Mouse (Mus musculus): ENCODE measurements at regions not wholly inside any gene's neighbourhood (a gene's known extent, or its start where the extent isn't known, plus 50 kb on each side); places are given as distances from the start of the nearest gene placed in this dataset.

DNA sequence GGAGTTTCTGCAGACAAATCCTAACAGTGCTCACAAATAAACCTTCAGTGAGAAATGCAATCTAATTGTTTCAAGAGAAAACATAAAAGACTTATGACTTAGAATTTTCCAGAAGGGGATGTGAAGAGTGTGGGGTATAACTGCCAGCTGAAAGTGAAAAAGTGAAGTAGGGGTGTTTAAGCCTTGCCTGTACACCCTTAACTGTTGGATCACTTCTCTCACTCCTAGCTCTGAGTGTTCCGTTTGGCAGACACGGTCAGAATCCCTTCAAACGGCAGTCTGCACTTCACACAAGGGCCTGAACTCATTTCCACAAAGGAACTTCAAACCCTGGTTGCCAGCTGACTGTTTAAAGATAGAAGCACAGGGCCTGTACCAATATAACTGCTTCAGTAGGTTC is 101.2 kb upstream of the Mpp6 start:
- H3K9ac ChIP-seq: 0 out of 2 replicates have a peak overlapping the region, but pooled peaks have one; percentile 14
- H3K36me3 ChIP-seq: no peaks in the 10 kb centered on the region
- H3K27me3 ChIP-seq: no peaks in the 10 kb centered on the region; the same call in 1 of the 2 replicates
- H3K4me2 ChIP-seq (replicated peaks): no peak overlapping the region
- 26% methylated on average over 3 of the region's 3 CpGs for WGBS
- H3K9me3 ChIP-seq: no peaks in the 10 kb centered on the region
- no peak for ATAC-seq (ENCODE audit: low FRiP score, low read depth)
- H3K27ac ChIP-seq: no peak overlapping the region
- peaks cover 26% of the 10 kb centered on the region for H3K4me1 ChIP-seq
- H3K4me3 ChIP-seq: no peak overlapping the region

DNA sequence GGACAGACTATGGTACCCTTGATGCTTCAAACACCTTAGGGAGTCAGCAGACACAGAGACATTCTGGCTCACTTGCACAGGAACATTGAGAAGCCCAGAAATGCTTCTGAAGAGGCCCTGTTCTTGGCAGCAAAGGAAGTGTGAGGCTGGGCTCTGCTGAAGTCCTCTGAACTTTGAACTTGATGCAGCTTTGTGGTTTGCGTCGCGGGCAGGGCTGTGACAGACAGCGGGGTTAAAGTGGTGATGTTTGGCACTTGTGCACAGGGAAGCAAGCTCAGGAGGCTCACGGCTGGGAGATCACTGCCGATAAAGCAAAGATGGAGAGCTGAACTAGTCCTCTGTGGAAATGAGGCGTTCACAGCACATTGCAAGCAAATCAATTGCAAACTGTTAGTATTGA is 100.7 kb upstream of the Mpp6 start:
- no peaks in the 10 kb centered on the region for H3K36me3 ChIP-seq

DNA sequence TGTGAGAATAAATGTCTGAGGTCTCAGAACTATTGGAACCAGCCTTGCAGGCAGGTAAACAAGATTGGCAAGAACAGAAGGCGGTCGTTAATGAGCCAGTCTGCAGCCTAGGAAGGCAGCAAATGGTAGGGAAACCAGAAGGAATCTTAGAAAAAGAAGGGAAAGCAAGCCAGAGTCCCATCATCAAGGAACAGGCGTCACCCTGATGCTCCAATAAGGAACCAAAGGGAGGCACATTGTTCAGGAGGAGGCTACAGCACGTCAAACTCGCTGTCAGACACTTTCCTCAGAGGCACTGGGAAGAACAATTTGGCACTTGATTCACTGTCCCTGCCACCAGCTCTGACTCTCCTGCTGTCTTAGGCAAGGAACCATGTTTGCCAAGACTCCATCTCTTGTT is 100.2 kb upstream of the Mpp6 start:
- no peak for ATAC-seq (ENCODE audit: low FRiP score, low read depth)
- Histone ChIP-seq H3K27me3 (no peaks in the 10 kb centered on the region; the same call in 1 of the 2 replicates), H3K9me3 (no peaks in the 10 kb centered on the region), H3K9ac (no peak overlapping the region), H3K4me2 (replicated peaks) (no peak overlapping the region), H3K4me3 (no peak overlapping the region), H3K27ac (no peak overlapping the region), H3K36me3 (no peaks in the 10 kb centered on the region), H3K4me1 (peaks cover 26% of the 10 kb centered on the region)
- WGBS: 64% methylated on average over 5 of the region's 5 CpGs

More for the DNA sequence above, 100.7 kb upstream of the Mpp6 start:
- no peak overlapping the region for H3K4me2 ChIP-seq (replicated peaks)
- no peak overlapping the region for H3K4me3 ChIP-seq
- WGBS: 64% methylated on average over 7 of the region's 7 CpGs
- no peak overlapping the region for H3K9ac ChIP-seq
- H3K27ac ChIP-seq: no peak overlapping the region
- peaks cover 26% of the 10 kb centered on the region for H3K4me1 ChIP-seq
- no peak for ATAC-seq (ENCODE audit: low FRiP score, low read depth)
- no peaks in the 10 kb centered on the region for H3K9me3 ChIP-seq
- no peaks in the 10 kb centered on the region; the same call in 1 of the 2 replicates for H3K27me3 ChIP-seq

DNA sequence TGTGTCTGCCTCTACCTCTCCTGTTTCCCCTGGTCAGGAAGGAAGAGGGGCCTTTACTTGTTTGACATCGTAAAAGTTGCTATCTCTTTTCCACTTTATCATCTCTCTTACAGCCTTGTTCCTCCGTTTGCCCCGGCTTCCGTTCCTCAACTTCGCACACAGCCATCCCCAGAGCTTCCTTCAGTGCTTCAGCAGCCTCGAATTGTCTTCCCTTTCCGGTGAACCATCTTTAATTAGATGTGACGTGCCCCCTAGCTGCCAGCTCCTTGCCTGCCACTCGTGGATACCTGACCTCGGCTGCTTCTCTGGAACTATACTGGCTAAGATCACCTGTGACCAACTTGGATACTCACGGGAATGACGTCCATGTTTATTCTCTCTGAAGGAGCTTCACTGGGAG is 99.0 kb upstream of the Mpp6 start:
- H3K36me3 ChIP-seq: no peaks in the 10 kb centered on the region
- no peak overlapping the region for H3K27ac ChIP-seq
- ATAC-seq (ENCODE audit: low FRiP score, low read depth): no peak
- H3K9ac ChIP-seq: no peak overlapping the region
- 83% methylated on average over 12 of the region's 12 CpGs for WGBS
- H3K27me3 ChIP-seq: no peaks in the 10 kb centered on the region; the same call in 1 of the 2 replicates
- H3K4me1 ChIP-seq: peaks cover 26% of the 10 kb centered on the region
- no peak overlapping the region for H3K4me3 ChIP-seq
- no peak overlapping the region for H3K4me2 ChIP-seq (replicated peaks)
- no peaks in the 10 kb centered on the region for H3K9me3 ChIP-seq

DNA sequence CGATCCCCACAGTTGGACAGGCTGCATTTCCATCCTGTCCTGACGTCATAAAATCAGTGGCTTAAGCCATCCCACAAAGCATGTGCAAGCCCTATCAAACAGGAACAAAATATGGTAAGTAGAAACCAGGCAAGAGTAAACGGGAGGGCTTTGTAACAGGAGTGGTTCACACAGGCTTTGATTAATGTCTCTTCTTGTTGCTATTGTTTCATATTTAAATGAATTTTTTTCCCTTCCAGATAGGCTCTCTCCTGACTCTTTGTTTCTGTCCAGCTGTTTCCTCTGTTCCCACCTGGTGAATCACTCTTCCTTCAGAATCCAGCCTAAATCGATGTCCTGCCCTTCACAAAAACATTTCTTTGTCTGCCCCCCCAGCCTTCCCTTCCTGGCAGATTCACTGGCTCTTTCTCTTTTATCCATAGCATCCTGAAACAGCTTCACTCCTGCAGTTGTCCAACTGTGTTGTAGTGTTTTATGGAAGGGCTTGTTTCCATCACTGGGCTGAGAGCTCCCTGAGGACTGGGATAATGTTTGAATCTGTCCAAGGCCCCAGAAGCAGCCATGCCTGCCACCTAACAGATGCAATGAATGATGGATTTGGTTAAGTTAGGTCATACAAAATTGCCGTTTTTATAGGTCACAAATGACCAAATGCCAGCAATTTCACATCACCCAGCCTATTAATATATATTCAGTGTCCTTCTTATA is 98.1 kb upstream of the Mpp6 start:
- no peaks in the 10 kb centered on the region for H3K36me3 ChIP-seq
- no peak overlapping the region for H3K27ac ChIP-seq
- H3K9ac ChIP-seq: no peak overlapping the region
- H3K4me1 ChIP-seq: peaks cover 26% of the 10 kb centered on the region
- no peak overlapping the region for H3K4me3 ChIP-seq
- no peak for ATAC-seq (ENCODE audit: low FRiP score, low read depth)
- no peaks in the 10 kb centered on the region; the same call in 1 of the 2 replicates for H3K27me3 ChIP-seq
- no peaks in the 10 kb centered on the region for H3K9me3 ChIP-seq
- 60% methylated on average over 5 of the region's 5 CpGs for WGBS
- H3K4me2 ChIP-seq (replicated peaks): no peak overlapping the region

DNA sequence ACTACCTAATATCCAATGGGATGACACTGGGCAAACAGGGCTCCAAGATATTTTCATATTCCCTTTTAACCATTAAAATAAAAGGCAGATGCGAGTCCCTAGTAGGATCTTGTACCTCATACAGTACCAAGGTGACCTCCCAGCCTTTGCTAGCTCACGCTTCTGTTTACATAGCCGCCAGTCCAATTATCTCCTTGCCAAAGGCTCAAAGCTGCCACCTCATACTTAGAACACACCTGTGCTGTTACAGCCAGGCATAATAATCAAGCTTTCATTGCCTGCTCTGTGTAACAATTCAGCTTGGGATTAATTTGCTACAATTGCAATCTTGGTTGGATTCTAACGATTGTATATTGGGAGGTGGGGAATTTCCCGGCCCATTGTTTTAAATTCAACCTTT is 97.0 kb upstream of the Mpp6 start:
- 65% methylated on average over 5 of the region's 5 CpGs for WGBS
- no peak overlapping the region for H3K4me3 ChIP-seq
- no peak for ATAC-seq (ENCODE audit: low FRiP score, low read depth)
- no peak overlapping the region for H3K9ac ChIP-seq
- no peak overlapping the region for H3K4me2 ChIP-seq (replicated peaks)
- H3K27me3 ChIP-seq: no peaks in the 10 kb centered on the region; the same call in 1 of the 2 replicates
- H3K36me3 ChIP-seq: no peaks in the 10 kb centered on the region
- H3K27ac ChIP-seq: no peak overlapping the region
- H3K9me3 ChIP-seq: no peaks in the 10 kb centered on the region
- H3K4me1 ChIP-seq: peaks cover 25% of the 10 kb centered on the region

DNA sequence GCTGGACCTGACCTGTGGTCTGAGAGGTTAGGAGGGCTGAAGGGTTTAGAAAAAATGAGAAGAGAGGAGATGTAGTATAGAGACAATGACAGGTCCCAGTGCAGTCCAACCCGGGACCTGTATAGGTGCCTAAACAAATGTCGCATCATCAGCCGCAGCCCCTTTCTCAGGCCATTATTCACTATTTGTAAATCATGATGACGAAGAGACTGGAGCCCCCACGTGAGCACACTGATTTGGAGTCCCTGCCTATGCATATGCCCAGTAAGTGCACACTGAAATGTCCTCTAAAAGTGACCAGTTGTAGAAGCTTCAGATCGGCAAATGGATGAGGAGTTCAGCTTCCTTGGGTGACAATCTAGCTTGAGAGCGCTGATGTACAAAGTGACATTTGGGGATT is 96.2 kb upstream of the Mpp6 start:
- peaks cover 17% of the 10 kb centered on the region for H3K4me1 ChIP-seq

DNA sequence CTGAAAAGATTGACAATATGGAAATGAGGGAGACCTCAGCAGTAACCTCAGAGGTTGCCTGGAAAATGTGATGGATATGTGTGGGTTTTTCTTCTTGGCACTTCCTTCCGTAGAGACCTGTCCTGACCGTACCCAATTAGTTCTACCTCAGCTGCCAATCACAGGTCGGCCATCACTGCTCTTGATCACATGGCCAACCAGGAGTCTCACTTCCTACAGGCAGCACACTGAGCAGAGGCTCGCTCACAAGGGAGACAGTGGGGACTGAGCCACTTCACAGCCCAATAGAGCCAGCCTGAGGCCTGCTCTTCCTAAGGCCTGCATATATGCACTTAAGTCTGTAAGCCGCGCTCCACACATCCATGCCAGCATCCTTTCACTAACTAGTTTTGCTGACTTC is 82.1 kb upstream of the Mpp6 start:
- WGBS: 86% methylated on average over 6 of the region's 6 CpGs
- H3K4me2 ChIP-seq (replicated peaks): no peak overlapping the region
- no peak overlapping the region for H3K27ac ChIP-seq
- peaks cover 16% of the 10 kb centered on the region for H3K27me3 ChIP-seq
- no peak overlapping the region for H3K4me3 ChIP-seq
- H3K9me3 ChIP-seq: no peaks in the 10 kb centered on the region
- no peak for ATAC-seq (ENCODE audit: low FRiP score, low read depth)
- H3K9ac ChIP-seq: no peak overlapping the region
- no peaks in the 10 kb centered on the region for H3K36me3 ChIP-seq
- H3K4me1 ChIP-seq: peaks cover 14% of the 10 kb centered on the region

More for the DNA sequence above, 96.2 kb upstream of the Mpp6 start:
- Histone ChIP-seq H3K36me3 (no peaks in the 10 kb centered on the region), H3K27me3 (no peaks in the 10 kb centered on the region; the same call in 1 of the 2 replicates), H3K9ac (no peak overlapping the region), H3K27ac (no peak overlapping the region), H3K4me2 (replicated peaks) (no peak overlapping the region), H3K4me3 (no peak overlapping the region), H3K9me3 (no peaks in the 10 kb centered on the region)
- ATAC-seq (ENCODE audit: low FRiP score, low read depth): no peak
- WGBS: 90% methylated on average over 7 of the region's 7 CpGs

DNA sequence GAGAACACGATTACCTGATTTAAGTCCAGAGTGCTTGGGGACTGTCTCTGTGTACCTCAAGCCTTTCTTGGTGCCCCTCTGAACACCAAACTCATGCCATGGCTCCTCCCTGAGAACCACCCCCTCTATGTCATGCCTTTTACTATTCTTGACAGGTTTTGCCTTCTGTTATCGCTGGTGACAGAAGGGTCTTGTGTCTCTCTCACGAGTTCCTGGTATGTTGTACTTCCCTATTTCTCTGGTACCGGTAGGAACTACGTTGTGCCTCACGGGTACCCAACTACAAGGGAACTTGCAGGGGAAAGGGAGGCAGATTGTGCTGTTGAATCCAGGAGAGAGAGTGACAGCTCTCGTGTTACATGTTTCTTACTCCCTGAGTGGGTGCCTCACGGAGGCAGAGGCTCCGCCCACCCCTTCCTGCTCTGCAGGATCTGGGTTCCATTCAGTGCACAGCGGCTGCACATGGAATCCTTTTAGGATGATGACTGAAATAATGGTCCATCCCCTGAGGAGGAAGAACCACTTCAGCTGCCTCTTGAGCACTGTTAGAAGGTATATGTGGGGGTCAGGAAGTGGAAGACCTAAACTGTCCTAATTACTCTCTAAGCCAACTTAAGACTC is 80.0 kb upstream of the Mpp6 start:
- H3K27me3 ChIP-seq: peaks cover 23% of the 10 kb centered on the region
- H3K27ac ChIP-seq: no peak overlapping the region
- H3K4me3 ChIP-seq: no peak overlapping the region
- H3K4me2 ChIP-seq (replicated peaks): no peak overlapping the region
- no peaks in the 10 kb centered on the region for H3K9me3 ChIP-seq
- no peaks in the 10 kb centered on the region for H3K36me3 ChIP-seq
- no peak overlapping the region for H3K9ac ChIP-seq
- 59% methylated on average over 10 of the region's 10 CpGs for WGBS
- H3K4me1 ChIP-seq: peaks cover 26% of the 10 kb centered on the region
- no peak for ATAC-seq (ENCODE audit: low FRiP score, low read depth)

DNA sequence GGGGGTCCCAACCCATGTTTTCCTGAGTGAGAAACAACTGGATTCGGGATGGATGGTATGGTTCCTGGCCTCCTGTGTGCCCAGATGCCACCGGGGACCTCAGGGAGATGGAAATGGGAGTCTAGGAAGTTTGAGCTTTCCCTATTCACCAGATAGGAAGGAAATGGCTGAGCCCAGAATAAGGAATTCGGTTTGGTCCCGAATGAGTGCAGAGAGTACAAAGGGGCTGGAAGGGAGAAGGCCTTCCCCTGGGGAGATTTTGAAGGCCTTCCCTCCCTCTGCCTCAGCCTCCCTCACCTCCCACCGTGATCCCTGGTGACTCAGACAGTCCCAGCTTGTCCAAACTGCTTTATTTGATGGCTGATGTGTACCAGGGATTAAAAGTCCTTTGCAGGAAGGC is 78.7 kb upstream of the Mpp6 start:
- Histone ChIP-seq H3K36me3 (no peaks in the 10 kb centered on the region), H3K9me3 (no peaks in the 10 kb centered on the region), H3K27ac (no peak overlapping the region), H3K4me2 (replicated peaks) (no peak overlapping the region), H3K4me1 (peaks cover 26% of the 10 kb centered on the region), H3K9ac (no peak overlapping the region), H3K27me3 (peaks cover 23% of the 10 kb centered on the region), H3K4me3 (no peak overlapping the region)
- ATAC-seq (ENCODE audit: low FRiP score, low read depth): no peak
- 79% methylated on average over 5 of the region's 5 CpGs for WGBS

DNA sequence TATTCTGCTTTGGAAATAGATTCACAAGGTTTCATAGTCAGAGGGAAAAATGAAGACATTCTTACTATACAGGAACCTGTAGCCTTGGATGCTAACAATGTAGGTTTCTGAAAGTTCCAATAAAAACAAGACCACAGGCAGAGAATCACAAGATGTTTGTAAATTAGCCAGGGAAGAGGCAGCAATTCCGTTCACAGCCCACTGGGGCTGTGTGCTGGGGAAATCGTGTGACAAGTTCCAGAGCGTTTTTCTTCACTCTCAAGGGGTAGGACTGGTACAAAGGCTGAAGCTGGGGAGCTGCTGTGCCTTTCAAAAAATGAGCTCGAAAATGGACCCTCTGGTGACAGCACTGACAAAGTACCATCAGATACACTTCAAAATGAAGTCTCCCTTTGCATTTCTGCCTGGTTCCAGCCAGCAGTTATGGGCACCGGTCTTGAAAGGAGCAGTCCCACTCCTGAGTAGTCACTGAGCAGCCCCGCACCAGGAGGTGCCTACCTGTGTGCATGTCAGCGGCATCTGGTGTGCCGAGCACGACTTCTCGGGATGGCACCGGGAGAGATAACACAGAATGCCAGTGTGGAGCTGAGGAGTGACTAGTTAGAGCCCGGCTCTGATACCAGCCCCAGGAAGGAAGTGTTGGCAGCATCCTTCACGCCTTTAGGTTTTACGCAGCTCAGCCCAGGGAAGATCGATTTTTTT is 77.0 kb upstream of the Mpp6 start:
- ATAC-seq (ENCODE audit: low FRiP score, low read depth): no peak
- Histone ChIP-seq H3K36me3 (no peaks in the 10 kb centered on the region), H3K9ac (no peak overlapping the region), H3K27me3 (peaks cover 23% of the 10 kb centered on the region), H3K27ac (no peak overlapping the region), H3K9me3 (no peaks in the 10 kb centered on the region), H3K4me1 (peaks cover 26% of the 10 kb centered on the region), H3K4me3 (no peak overlapping the region), H3K4me2 (replicated peaks) (0 out of 2 replicates have a peak overlapping the region, but pooled peaks have one; percentile 11)
- WGBS: 57% methylated on average over 15 of the region's 15 CpGs

DNA sequence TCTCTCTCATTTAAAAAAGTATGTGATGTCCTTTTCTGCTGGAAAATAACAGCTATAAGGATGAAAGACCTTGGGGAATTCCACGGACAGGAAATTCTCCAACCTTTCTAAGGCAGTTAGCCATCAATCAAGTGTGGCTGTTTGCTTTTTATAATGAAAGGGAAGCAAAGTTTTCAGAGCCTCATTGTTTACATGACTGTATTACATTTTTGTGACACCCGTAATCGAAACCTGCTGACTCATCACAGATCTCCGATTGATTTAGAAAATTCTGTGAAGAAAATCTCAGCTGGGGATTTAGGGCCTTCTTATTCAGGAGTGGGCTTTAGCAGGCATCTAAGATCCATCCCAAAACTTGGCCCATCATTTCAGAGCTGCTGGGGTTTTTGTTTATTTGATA is 72.4 kb upstream of the Mpp6 start:
- Histone ChIP-seq H3K4me2 (replicated peaks) (no peak overlapping the region), H3K9ac (no peak overlapping the region), H3K36me3 (no peaks in the 10 kb centered on the region), H3K9me3 (no peaks in the 10 kb centered on the region), H3K27ac (no peak overlapping the region), H3K4me3 (no peak overlapping the region), H3K27me3 (peaks cover 15% of the 10 kb centered on the region), H3K4me1 (peaks cover 23% of the 10 kb centered on the region)
- ATAC-seq (ENCODE audit: low FRiP score, low read depth): no peak
- WGBS: 53% methylated on average over 4 of the region's 4 CpGs

Measured in limb, embryonic 13.5 days (tissue).